Mouse (Mus musculus) induced T-regulatory cell, adult 2 months (primary cell): ENCODE results near the gene Anks3.

Experiments used
- DNase-seq: peaks from one replicate; pipeline ENCODE4 v3.0.0-alpha.2; 2012; ENCODE audit warnings: low read depth

Gene Anks3

GRCm38 (mm10) chr16:4963797-4964709, at the start of gene Anks3:
Gene Anks3, minus strand, starts transcription at chr16:4964205.
- DNase-seq = peak; percentile 94

- peak; percentile 98 for DNase-seq
Observed at GRCm38 (mm10) chr16:5013054-5013838, 49.2 kb upstream of the Anks3 start, which contains the start of gene Rogdi. Gene Rogdi, minus strand, starts transcription at chr16:5013553.

- no peak for DNase-seq
Observed at GRCm38 (mm10) chr16:5012036-5013005, 48.3 kb upstream of the Anks3 start.

GRCm38 (mm10) chr16:5011285-5011684, 47.3 kb upstream of the Anks3 start:
- no peak for DNase-seq

- no peak for DNase-seq
Observed at GRCm38 (mm10) chr16:5010371-5010935, 46.4 kb upstream of the Anks3 start.

- DNase-seq = no peak
Observed at GRCm38 (mm10) chr16:5008076-5008475, 44.1 kb upstream of the Anks3 start.

- no peak for DNase-seq
Observed at GRCm38 (mm10) chr16:5007492-5007891, 43.5 kb upstream of the Anks3 start.

- no peak for DNase-seq
Observed at GRCm38 (mm10) chr16:5007067-5007466, 43.1 kb upstream of the Anks3 start, which contains the start of gene Smim22. Gene Smim22, plus strand, starts transcription at chr16:5007288.

- DNase-seq = no peak
Observed at GRCm38 (mm10) chr16:5000611-5001010, 36.6 kb upstream of the Anks3 start.

GRCm38 (mm10) chr16:4998984-4999383, 35.0 kb upstream of the Anks3 start:
- no peak for DNase-seq

- DNase-seq = no peak
Observed at GRCm38 (mm10) chr16:4997553-4997952, 33.5 kb upstream of the Anks3 start, which contains the start of gene Sept12. Gene Sept12, minus strand, starts transcription at chr16:4997852.

- no peak for DNase-seq
Observed at GRCm38 (mm10) chr16:4993276-4993675, 29.3 kb upstream of the Anks3 start.

- no peak for DNase-seq
Observed at GRCm38 (mm10) chr16:4984717-4985116, 20.7 kb upstream of the Anks3 start.

- DNase-seq = peak; percentile 66
Observed at GRCm38 (mm10) chr16:4979755-4980380, 15.9 kb upstream of the Anks3 start.

GRCm38 (mm10) chr16:4978275-4979051, 14.5 kb upstream of the Anks3 start:
- no peak for DNase-seq

- no peak for DNase-seq
Observed at GRCm38 (mm10) chr16:4976180-4976579, 12.2 kb upstream of the Anks3 start.

- DNase-seq = no peak
Observed at GRCm38 (mm10) chr16:4974521-4974920, 10.5 kb upstream of the Anks3 start.

- peak; percentile 21 for DNase-seq
Observed at GRCm38 (mm10) chr16:4971626-4972025, 7.6 kb upstream of the Anks3 start.

GRCm38 (mm10) chr16:4969055-4969843, 5.2 kb upstream of the Anks3 start:
- no peak for DNase-seq
